Mouse (Mus musculus) kidney, adult 2 months (tissue): ENCODE results near the gene Pycr1. TPM values are rescaled to one million over a fixed set of nuclear protein-coding genes. Genes with fewer than 3 reads are reported as not detected.
A peak's percentile ranks its signal among the peaks of the same experiment; 100 is the strongest.

Experiments used
- DNase-seq: peaks from one replicate; pipeline ENCODE4 v3.0.0; 2021
- H3K27ac ChIP-seq: fragments of 200-500 bp; 2 replicates; pipeline ENCODE4 v1.5.1; 2012; ENCODE audit warnings: low read depth, low read length, control low read depth, inconsistent platforms; ENCODE audit not compliant: insufficient read depth
- H3K27me3 ChIP-seq: fragments of 200-500 bp; replicated peaks from 2 replicates; pipeline ENCODE4 v1.6.1; 2012; ENCODE audit warnings: mild to moderate bottlenecking, moderate library complexity, low read length, inconsistent platforms; ENCODE audit not compliant: control insufficient read depth, insufficient read depth
- H3K36me3 ChIP-seq: fragments of 200-500 bp; 2 replicates; pipeline ENCODE4 v1.6.1; 2012; ENCODE audit warnings: mild to moderate bottlenecking, moderate library complexity, low read length, inconsistent platforms; ENCODE audit not compliant: control insufficient read depth, insufficient read depth
- H3K4me1 ChIP-seq: fragments of 200-500 bp; 2 replicates; pipeline ENCODE4 v1.6.1; 2011; ENCODE audit warnings: low read length; ENCODE audit not compliant: control insufficient read depth, insufficient read depth
- H3K4me3 ChIP-seq: fragments of 200-500 bp; 2 replicates; pipeline ENCODE4 v1.5.1; 2011; ENCODE audit warnings: mild to moderate bottlenecking, low read depth, low read length, control low read depth; ENCODE audit not compliant: insufficient read depth
- CTCF ChIP-seq: fragments of 200-500 bp; conservative IDR thresholded peaks from 2 replicates; pipeline ENCODE4 v1.5.1; 2011; ENCODE audit warnings: low read depth, mild to moderate bottlenecking, control low read depth, low read length, moderate library complexity, mixed read lengths; ENCODE audit not compliant: insufficient read depth, insufficient read length
- POLR2A ChIP-seq: fragments of 200-500 bp; IDR thresholded peaks from one replicate; pipeline ENCODE4 v1.6.1; 2011; ENCODE audit warnings: low read depth, low read length, control low read depth
- WGBS: fragments of 180-500 bp; shearing (Covaris S2); methylation state at CpG from one replicate; pipeline ENCODE4 v1.1.7; 2018; 5-methylcytosine and 5-hydroxymethylcytosine counted together
- polyA plus RNA-seq: library from polyadenylated mRNA; depleted of rRNA; stranded (reverse); fragments of >200 nt; gene quantifications from 2 replicates; pipeline ENCODE4 v1.2.3, GENCODE M21; 2012; rRNA removed

The Pycr1 gene
- polyA plus RNA-seq, 1 experiment, result 1.0 TPM

GRCm38 (mm10) chr11:120598283-120598989 lies 45.1 kb downstream of the Pycr1 start, which contains the start of the genes Alyref and Anapc11:
Gene Alyref, minus strand, starts transcription at chr11:120598365.
Gene Anapc11, plus strand, starts transcription at chr11:120598421.
- Histone ChIP-seq H3K27me3 (no peaks in the 10 kb centered on the region), H3K4me1 (peaks cover 16% of the 10 kb centered on the region), H3K36me3 (peaks cover 4% of the 10 kb centered on the region; the same call in 1 of the 2 replicates), H3K27ac (peak within 1 kb of the TSS; percentile 69), H3K4me3 (peak within 1 kb of the TSS; percentile 73)
- TF ChIP-seq CTCF (no peak), POLR2A (peak; percentile 9)
- WGBS, result under 1% methylated on average over 88 of the region's 88 CpGs
- peak; percentile 96 for DNase-seq

DNA sequence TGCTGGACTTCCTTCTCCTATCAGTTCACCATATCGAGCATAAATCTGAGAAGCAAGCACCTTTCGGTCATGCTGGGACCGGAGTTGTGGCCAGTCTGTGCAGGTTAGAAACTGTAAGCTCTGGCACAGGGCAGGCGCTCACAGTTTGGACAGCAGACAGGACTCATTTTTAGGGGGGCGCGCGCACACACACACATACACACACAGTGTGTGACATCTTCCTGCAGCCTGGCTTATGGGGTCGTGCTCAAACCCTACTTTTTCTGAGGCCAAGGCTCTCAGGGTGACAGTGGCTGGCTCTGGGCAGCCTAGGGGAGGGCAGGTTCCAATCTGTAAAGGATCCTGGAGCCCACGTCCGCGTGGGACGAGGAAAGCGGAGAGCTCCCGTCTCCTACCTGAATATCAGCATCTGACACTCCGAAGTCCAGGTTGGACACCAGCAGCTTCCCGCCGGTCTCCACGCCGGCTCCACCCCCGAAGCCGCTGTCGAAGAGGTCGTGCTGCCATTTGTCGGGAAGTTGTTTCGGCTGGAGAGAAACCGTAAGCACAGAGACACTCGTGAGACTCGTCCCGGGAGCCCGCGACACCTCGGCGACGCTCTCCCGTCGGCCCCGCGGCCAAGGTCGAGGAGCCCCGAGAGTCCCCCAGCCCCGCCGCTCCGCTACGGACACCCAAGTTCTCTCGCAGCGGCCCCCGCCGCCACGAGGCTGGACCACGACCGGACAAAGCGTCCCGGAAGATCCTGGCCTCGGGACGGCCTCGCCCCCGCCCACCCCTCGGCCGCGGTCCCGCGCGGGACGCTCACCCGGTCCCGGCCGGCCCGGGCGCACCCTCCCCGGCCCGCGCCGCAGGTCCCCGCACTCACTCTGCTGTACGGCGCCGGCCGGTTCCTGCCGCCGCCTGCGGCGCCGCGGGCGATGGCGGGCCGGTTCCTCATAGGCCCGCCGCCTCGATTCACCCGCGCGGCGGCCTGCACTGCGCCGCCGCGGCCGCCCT lies 46.0 kb downstream of the Pycr1 start:
- WGBS, result 3% methylated on average over 98 of the region's 99 CpGs
- H3K27me3 ChIP-seq, result no peaks in the 10 kb centered on the region
- H3K4me3 ChIP-seq, result peak overlapping the region; percentile 55
- DNase-seq, result peak; percentile 50
- peaks cover 16% of the 10 kb centered on the region for H3K4me1 ChIP-seq
- no peak for TF ChIP-seq CTCF
- no peak for TF ChIP-seq POLR2A
- no peak overlapping the region; the same call in 1 of the 2 replicates for H3K27ac ChIP-seq
- peaks cover 4% of the 10 kb centered on the region; the same call in 1 of the 2 replicates for H3K36me3 ChIP-seq

- Histone ChIP-seq H3K27me3 (no peaks in the 10 kb centered on the region), H3K4me1 (no peaks in the 10 kb centered on the region), H3K4me3 (no peak overlapping the region), H3K36me3 (no peaks in the 10 kb centered on the region; the same call in 1 of the 2 replicates), H3K27ac (no peak overlapping the region)
- DNase-seq, result no peak
- TF ChIP-seq CTCF (no peak), POLR2A (no peak)
- WGBS, result 85% methylated on average over 6 of the region's 6 CpGs
These were observed 55.0 kb downstream of the Pycr1 start for GRCm38 (mm10) chr11:120588531-120588930.

Other genes with a start within 250 kb of the Pycr1 start
- 39.5 and 45.4 TPM in 2 replicates for gene Nploc4, start 206.1 kb downstream of the Pycr1 start, polyA plus RNA-seq
- gene Tspan10, start 201.1 kb downstream of the Pycr1 start, polyA plus RNA-seq, result 0.05 and 0.48 TPM in 2 replicates
- gene Pde6g, start 190.3 kb downstream of the Pycr1 start, polyA plus RNA-seq, result 1.8 TPM in 2 replicates
- 48.6 and 49.3 TPM in 2 replicates for gene Oxld1, start 185.7 kb downstream of the Pycr1 start, polyA plus RNA-seq
- gene Ccdc137, start 185.7 kb downstream of the Pycr1 start, polyA plus RNA-seq, result 14.8 and 15.1 TPM in 2 replicates
- gene Arl16, start 176.2 kb downstream of the Pycr1 start, polyA plus RNA-seq, result 21.1 and 23.8 TPM in 2 replicates
- 282 and 300 TPM in 2 replicates for gene Mrpl12, start 159.2 kb downstream of the Pycr1 start, polyA plus RNA-seq
- gene Slc25a10, start 151.9 kb downstream of the Pycr1 start, polyA plus RNA-seq, result 751 and 939 TPM in 2 replicates
- 52.8 and 77.3 TPM in 2 replicates for gene Gcgr, start 113.1 kb downstream of the Pycr1 start, polyA plus RNA-seq
- 129 and 131 TPM in 2 replicates for gene Mcrip1, start 94.0 kb downstream of the Pycr1 start, polyA plus RNA-seq
- gene Ppp1r27, start 92.6 kb downstream of the Pycr1 start, polyA plus RNA-seq, result 9.5 TPM in 1 of 2 replicates, not detected in the other
- gene P4hb, start 70.5 kb downstream of the Pycr1 start, polyA plus RNA-seq, result 323 and 342 TPM in 2 replicates
- gene Arhgdia, start 62.1 kb downstream of the Pycr1 start, polyA plus RNA-seq, result 543 and 613 TPM in 2 replicates
- 18.8 and 29.0 TPM in 2 replicates for gene Alyref, start 45.4 kb downstream of the Pycr1 start, polyA plus RNA-seq
- gene Anapc11, start 45.3 kb downstream of the Pycr1 start, polyA plus RNA-seq, result 137 and 143 TPM in 2 replicates
- gene Npb, start 35.3 kb downstream of the Pycr1 start, polyA plus RNA-seq, result 7.7 and 12.9 TPM in 2 replicates
- gene Pcyt2, start 25.8 kb downstream of the Pycr1 start, polyA plus RNA-seq, result 432 and 566 TPM in 2 replicates
- 72.2 and 76.8 TPM in 2 replicates for gene Sirt7, start 18.5 kb downstream of the Pycr1 start, polyA plus RNA-seq
- 62.2 and 66.1 TPM in 2 replicates for gene Mafg, start 10.2 kb downstream of the Pycr1 start, polyA plus RNA-seq
- gene Myadml2, start 4.4 kb upstream of the Pycr1 start, polyA plus RNA-seq, result 0.27 and 1.0 TPM in 2 replicates
- gene Notum, start 17.4 kb upstream of the Pycr1 start, polyA plus RNA-seq, result 25.5 and 26.1 TPM in 2 replicates
- gene Aspscr1, start 29.2 kb upstream of the Pycr1 start, polyA plus RNA-seq, result 105 and 106 TPM in 2 replicates
- gene Cenpx, start 70.0 kb upstream of the Pycr1 start, polyA plus RNA-seq, result 157 and 166 TPM in 2 replicates
- gene Lrrc45, start 70.2 kb upstream of the Pycr1 start, polyA plus RNA-seq, result 17.5 and 19.5 TPM in 2 replicates
- gene Rac3, start 77.7 kb upstream of the Pycr1 start, polyA plus RNA-seq, result 14.5 and 17.0 TPM in 2 replicates
- 910 and 990 TPM in 2 replicates for gene Dcxr, start 83.5 kb upstream of the Pycr1 start, polyA plus RNA-seq
- gene Cbr2, start 88.3 kb upstream of the Pycr1 start, polyA plus RNA-seq, result 31.3 and 45.3 TPM in 2 replicates
- 0.53 and 0.55 TPM in 2 replicates for gene Hmga1b, start 119.0 kb upstream of the Pycr1 start, polyA plus RNA-seq
- gene Rfng, start 140.4 kb upstream of the Pycr1 start, polyA plus RNA-seq, result 69.0 and 80.5 TPM in 2 replicates
- gene Gps1, start 140.5 kb upstream of the Pycr1 start, polyA plus RNA-seq, result 173 and 175 TPM in 2 replicates
- gene Dus1l, start 152.6 kb upstream of the Pycr1 start, polyA plus RNA-seq, result 42.3 and 42.6 TPM in 2 replicates
- 936 and 1,244 TPM in 2 replicates for gene Fasn, start 180.8 kb upstream of the Pycr1 start, polyA plus RNA-seq